ENCODE assay signal across 11 mouse cellular contexts in the genomic region with DNA sequence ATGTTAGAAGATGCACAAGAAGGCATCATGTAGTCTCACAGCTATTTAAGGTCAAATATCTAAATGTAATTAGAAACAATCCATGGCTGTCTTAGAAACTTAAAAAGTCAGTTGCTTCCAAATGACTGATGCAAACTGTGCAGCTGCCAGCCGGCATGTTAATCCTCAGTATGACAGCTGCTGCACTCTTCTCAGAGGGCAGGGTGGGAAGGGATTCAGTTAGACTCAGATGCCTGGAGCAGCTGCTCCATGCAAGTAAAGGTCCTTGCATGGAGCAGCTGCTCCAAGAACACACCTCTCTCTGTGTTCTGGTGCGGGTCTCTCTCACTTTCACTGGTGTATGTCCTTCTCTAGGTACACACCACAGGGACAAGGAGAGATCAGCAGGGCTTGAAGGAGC. TPM values are rescaled to one million over a fixed set of nuclear protein-coding genes. Genes with fewer than 3 reads are reported as not detected.
DNase-seq lines count a peak whose midpoint lies in the region; ATAC-seq and TF ChIP-seq lines count a peak whose summit lies in the region.
"Had no signal": no experiment of that assay in that cellular context is flagged by ENCODE, and none has a peak within 500 bp of the region (broad histone marks: within the 10 kb centered on the region; RNA-seq: fewer than 3 reads in every experiment).

No protein-coding gene starts in this region.

- peaks cover 7% of the 10 kb centered on the region; the same call in 1 of the 2 replicates for H3K4me1 ChIP-seq in forebrain, embryonic 15.5 days
- H3K4me1 ChIP-seq: lung, embryonic 15.5 days had no signal

- H3K4me3 ChIP-seq in gastrocnemius, adult 2 months: no peak overlapping the region
- H3K4me3 ChIP-seq in forebrain, embryonic 15.5 days: no peak overlapping the region
- H3K4me3 ChIP-seq: lung, embryonic 15.5 days had no signal

- TF ChIP-seq CTCF in gastrocnemius, adult 2 months (IDR thresholded peaks at IDR 0.05): no peak

- WGBS in forebrain, embryonic 15.5 days: 34% methylated on average over 2 of the region's 2 CpGs

- no peak overlapping the region for H3K4me2 ChIP-seq in forebrain, embryonic 15.5 days (replicated peaks)
- H3K4me2 ChIP-seq: lung, embryonic 15.5 days had no signal

- H3K36me3 ChIP-seq in forebrain, embryonic 15.5 days: no peaks in the 10 kb centered on the region
- H3K36me3 ChIP-seq: lung, embryonic 15.5 days had no signal

- DNase-seq in gastrocnemius, adult 2 months: peak; percentile 34
- no peak for DNase-seq in gastrocnemius, postnatal 25 days
- DNase-seq in MN1 (ENCODE audit: low spot score): peak; percentile 43
- DNase-seq in mesoderm, embryonic 11.5 days (ENCODE audit: low read depth, low spot score): peak; percentile 28
- no peak for DNase-seq in lung, postnatal 10 days
- no peak for DNase-seq in spleen, postnatal 4 days (ENCODE audit: low spot score in 2 of 2)
- no peak for DNase-seq in urinary bladder, postnatal 25 days (ENCODE audit: low spot score)
- DNase-seq: B cell, adult 2 months had no signal

- H3K27me3 ChIP-seq in forebrain, embryonic 15.5 days: no peaks in the 10 kb centered on the region
- H3K27me3 ChIP-seq: lung, embryonic 15.5 days had no signal

- H3K9ac ChIP-seq in forebrain, embryonic 15.5 days (replicated peaks): no peak overlapping the region
- H3K9ac ChIP-seq: lung, embryonic 15.5 days had no signal

- peak overlapping the region; percentile 64 for H3K27ac ChIP-seq in gastrocnemius, adult 2 months
- peak overlapping the region; percentile 51 for H3K27ac ChIP-seq in forebrain, embryonic 15.5 days (replicated peaks)
- H3K27ac ChIP-seq: lung, embryonic 15.5 days had no signal

- intact Hi-C loops in gastrocnemius, adult 2 months (cut with DNase I): loop anchor here (5.0 kb wide), 1 partner anchor 42 kb away; no protein-coding TSS in a partner anchor

- peak; percentile 80 for ATAC-seq in forebrain, embryonic 15.5 days (replicated peaks)

- no peaks in the 10 kb centered on the region for H3K9me3 ChIP-seq in forebrain, embryonic 15.5 days
- H3K9me3 ChIP-seq: lung, embryonic 15.5 days had no signal

RNA-seq across cellular contexts. Expression of a gene that starts 51.2 kb away (rescaled TPM):
- total RNA-seq in gastrocnemius, adult 2 months (2021): 1 to 10 TPM; 2.7 to 2.8 TPM
- 1 to 10 TPM; 2.1 to 2.6 TPM for total RNA-seq in gastrocnemius, postnatal 25 days (2021)
- polyA plus RNA-seq in forebrain, embryonic 15.5 days (2015; fragmentation: Nextera tagmentation; extraction: Ambion mirVana): 0.37 and 0.47 TPM in 2 replicates
- total RNA-seq: hematopoietic stem cell, adult 5-6 weeks had no signal

Comparison
In these comparisons a context has a peak if more than half of its experiments do, and no peak if none do; other contexts are left out.
1. DNase-seq: peak in gastrocnemius, adult 2 months (single experiment), MN1 (single experiment) and mesoderm, embryonic 11.5 days (single experiment); none in gastrocnemius, postnatal 25 days (single experiment), lung, postnatal 10 days (single experiment), spleen, postnatal 4 days (0 of 2) and urinary bladder, postnatal 25 days (single experiment).